Mouse (Mus musculus) forebrain, embryonic 10.5 days (tissue): Measurements from ENCODE around the gene Exosc6. TPM values are rescaled to one million over a fixed set of nuclear protein-coding genes. Genes with fewer than 3 reads are reported as not detected.
"Not testable (repeated sequence)": the region's sequence is repeated elsewhere in the genome, so short reads cannot be mapped to it uniquely, and the experiment has no call there.

Source experiments
- DNase-seq: peaks from one replicate; pipeline ENCODE4 v3.0.0-alpha.2; 2017; ENCODE audit warnings: low spot score; ENCODE audit errors: extremely low spot score
- H3K27ac ChIP-seq: fragments of 300-500 bp; sonication (generic); 2 replicates; pipeline ENCODE4 v1.5.1; 2016; ENCODE audit warnings: mild to moderate bottlenecking
- H3K27me3 ChIP-seq: fragments of 300-500 bp; sonication (generic); 2 replicates; pipeline ENCODE4 v1.6.1; 2016; ENCODE audit warnings: mild to moderate bottlenecking; ENCODE audit not compliant: poor library complexity, severe bottlenecking
- H3K36me3 ChIP-seq: fragments of 300-500 bp; sonication (generic); replicated peaks from 2 replicates; pipeline ENCODE4 v1.6.1; 2016; ENCODE audit warnings: mild to moderate bottlenecking, moderate library complexity
- H3K4me1 ChIP-seq: fragments of 300-500 bp; sonication (generic); 2 replicates; pipeline ENCODE4 v1.6.1; 2016
- H3K4me3 ChIP-seq: fragments of 300-500 bp; sonication (generic); 2 replicates; pipeline ENCODE4 v1.5.1; 2016; ENCODE audit warnings: mild to moderate bottlenecking, moderate library complexity
- H3K9me3 ChIP-seq: fragments of 300-500 bp; sonication (generic); 2 replicates; pipeline ENCODE4 v1.6.1; 2016; ENCODE audit warnings: mild to moderate bottlenecking, moderate library complexity
- WGBS: fragments of 180-500 bp; shearing (Covaris S2); methylation state at CpG from one replicate; pipeline ENCODE4 v1.1.7; 2016; 5-methylcytosine and 5-hydroxymethylcytosine counted together
- polyA plus RNA-seq: library from polyadenylated mRNA; unstranded; fragments of >200 nt; fragmentation: Nextera tagmentation; extraction: Ambion mirVana; gene quantifications from 2 replicates; pipeline ENCODE4 v1.2.1, GENCODE M21; 2016

The Exosc6 gene
- 7.6 and 14.8 TPM in 2 replicates for polyA plus RNA-seq

DNA sequence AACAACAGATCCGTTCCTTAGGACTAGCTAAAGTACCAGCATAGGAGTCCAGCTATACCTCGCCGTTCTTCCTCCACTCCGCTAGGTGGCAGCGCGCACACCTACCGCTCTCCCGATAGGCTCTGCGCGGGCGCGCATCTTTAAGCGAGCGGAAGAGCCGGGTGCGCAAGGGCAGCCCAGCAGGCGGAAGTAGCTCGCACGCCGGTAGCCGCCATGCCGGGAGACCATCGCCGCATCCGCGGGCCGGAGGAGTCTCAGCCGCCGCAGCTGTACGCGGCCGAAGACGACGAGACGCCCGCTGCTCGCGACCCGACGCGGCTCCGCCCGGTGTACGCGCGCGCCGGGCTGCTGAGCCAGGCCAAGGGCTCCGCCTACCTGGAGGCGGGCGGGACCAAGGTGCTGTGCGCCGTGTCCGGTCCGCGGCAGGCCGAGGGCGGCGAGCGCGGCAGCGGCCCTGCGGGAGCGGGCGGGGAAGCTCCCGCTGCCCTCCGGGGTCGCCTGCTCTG lies at the start of gene Exosc6:
Exosc6 (plus strand) TSS at position 182 of the 506 bp plus-strand sequence.
- WGBS = under 1% methylated on average over 68 of the region's 68 CpGs
- H3K27ac ChIP-seq = peak within 1 kb of the TSS; percentile 95
- H3K9me3 ChIP-seq = 0 out of 2 replicates have a peak, but pooled peaks cover 2% of the 10 kb centered on the region
- 0 out of 2 replicates have a peak, but pooled peaks cover 5% of the 10 kb centered on the region for H3K27me3 ChIP-seq
- H3K4me3 ChIP-seq = peak within 1 kb of the TSS; percentile 98
- DNase-seq = peak; percentile 90
- peaks cover 78% of the 10 kb centered on the region for H3K36me3 ChIP-seq
- peaks cover 31% of the 10 kb centered on the region for H3K4me1 ChIP-seq

DNA sequence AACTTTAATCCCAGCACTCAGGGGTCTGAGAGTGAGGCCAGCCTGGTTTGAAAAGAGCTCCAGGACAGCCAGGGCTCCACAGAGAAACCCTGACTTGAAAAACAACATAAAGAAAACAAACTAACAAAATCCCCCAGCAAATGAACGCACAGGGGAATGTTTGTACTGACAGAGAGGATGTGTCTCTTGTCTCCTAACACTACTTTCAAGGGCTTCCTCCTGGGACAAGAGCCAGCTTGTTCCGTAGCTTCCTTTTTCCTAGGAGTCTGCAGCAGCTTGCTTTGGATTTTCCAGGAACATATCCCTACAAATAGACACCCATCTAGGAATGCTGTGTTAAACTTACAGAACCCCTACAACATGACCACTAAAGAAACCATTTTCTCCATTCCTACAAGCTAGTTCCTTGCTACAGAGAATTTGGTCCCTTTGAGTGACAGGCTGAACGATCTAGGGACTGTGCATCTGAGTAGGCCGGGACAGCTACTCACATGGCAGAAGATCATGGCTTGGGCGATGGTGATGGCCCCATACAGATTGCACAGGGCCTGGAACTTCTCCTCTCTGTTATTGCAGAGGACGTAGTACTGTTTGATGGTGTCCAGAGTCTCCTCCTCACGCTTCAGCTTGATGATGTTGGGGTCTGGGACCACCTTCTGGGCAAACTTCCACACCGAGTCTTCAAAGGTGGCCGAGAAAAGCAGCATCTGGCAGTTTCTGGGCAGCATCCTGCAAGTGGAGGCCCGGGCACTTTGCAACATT lies 45.7 kb upstream of the Exosc6 start:
- peaks cover 70% of the 10 kb centered on the region for H3K36me3 ChIP-seq
- not testable (repeated sequence) for DNase-seq, H3K4me1 ChIP-seq, H3K27me3 ChIP-seq, H3K27ac ChIP-seq, H3K4me3 ChIP-seq, H3K9me3 ChIP-seq
- 91% methylated on average over 9 of the region's 10 CpGs for WGBS

DNA sequence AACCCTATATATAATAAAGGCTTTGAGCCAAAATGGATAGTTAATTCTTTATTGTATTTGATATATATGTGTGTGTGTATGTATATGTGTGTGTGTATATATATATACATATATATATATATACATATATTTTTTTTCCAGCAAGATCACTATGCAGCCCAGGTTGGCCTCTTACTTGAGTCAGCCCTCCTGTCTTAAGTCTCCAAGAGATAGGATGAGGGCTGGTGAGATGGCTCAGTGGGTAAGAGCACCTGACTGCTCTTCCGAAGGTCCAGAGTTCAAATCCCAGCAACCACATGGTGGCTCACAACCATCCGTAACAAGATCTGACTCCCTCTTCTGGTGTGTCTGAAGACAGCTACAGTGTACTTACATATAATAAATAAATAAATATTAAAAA lies 29.5 kb upstream of the Exosc6 start:
- WGBS = 92% methylated on average over 2 of the region's 2 CpGs
- H3K9me3 ChIP-seq, H3K4me3 ChIP-seq, H3K36me3 ChIP-seq, H3K27ac ChIP-seq, DNase-seq: not testable (repeated sequence)
- peaks cover 17% of the 10 kb centered on the region for H3K4me1 ChIP-seq
- peaks cover 11% of the 10 kb centered on the region for H3K27me3 ChIP-seq

DNA sequence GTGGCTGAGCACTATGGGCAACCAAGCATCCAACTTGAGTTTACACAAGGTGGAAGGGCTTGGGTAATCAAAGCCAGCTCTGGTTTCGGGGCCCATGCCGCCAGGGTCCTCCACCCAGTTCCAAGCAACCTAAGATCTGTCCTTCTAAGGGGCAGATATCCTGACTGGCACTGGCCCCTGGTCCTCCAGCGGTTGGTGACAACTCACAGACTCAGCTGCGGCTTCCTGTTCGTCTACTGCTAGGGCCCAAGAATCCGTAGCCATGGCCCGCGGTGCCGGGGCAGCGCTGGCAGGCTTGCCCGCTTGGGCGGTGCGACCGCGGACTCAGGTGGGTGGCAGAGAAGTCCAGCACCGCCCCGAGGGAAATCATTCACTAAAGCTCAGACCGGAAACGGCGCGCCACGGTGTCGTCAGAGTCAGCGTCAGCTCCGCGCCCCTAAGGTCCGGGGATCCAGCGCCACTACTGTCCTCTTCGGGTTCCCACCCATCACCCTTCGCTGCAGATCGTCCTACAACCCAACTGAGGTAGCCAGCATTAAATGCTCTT lies 28.7 kb upstream of the Exosc6 start:
- Histone ChIP-seq H3K4me1 (peaks cover 17% of the 10 kb centered on the region), H3K36me3 (no peaks in the 10 kb centered on the region), H3K4me3 (peak overlapping the region; percentile 80), H3K27ac (peak overlapping the region; percentile 86), H3K9me3 (no peaks in the 10 kb centered on the region), H3K27me3 (peaks cover 16% of the 10 kb centered on the region)
- WGBS = under 1% methylated on average over 31 of the region's 31 CpGs
- peak; percentile 81 for DNase-seq

DNA sequence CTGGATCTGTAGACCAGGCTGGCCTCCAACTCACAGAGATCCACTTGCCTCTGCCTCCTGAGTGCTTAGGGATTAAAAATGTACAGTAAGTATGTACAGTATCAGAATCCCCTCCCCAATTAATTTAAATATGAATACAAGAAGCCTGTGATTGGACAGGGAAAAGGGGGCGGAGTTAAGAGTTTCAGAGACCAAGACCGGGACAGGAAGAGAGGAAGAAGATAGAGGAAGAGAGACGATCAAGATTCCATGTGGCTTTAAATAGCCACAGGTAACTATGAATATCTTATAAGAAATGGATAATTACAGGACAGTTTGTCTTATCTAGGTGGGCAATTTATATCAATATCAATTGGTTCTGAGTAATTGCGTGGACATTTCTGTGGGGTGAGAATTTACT lies 26.6 kb upstream of the Exosc6 start:
- DNase-seq = no peak
- Histone ChIP-seq H3K36me3 (no peaks in the 10 kb centered on the region), H3K27ac (no peak overlapping the region), H3K4me1 (peaks cover 24% of the 10 kb centered on the region), H3K9me3 (no peaks in the 10 kb centered on the region), H3K4me3 (no peak overlapping the region), H3K27me3 (peaks cover 16% of the 10 kb centered on the region)
- 68% methylated on average over 4 of the region's 4 CpGs for WGBS

DNA sequence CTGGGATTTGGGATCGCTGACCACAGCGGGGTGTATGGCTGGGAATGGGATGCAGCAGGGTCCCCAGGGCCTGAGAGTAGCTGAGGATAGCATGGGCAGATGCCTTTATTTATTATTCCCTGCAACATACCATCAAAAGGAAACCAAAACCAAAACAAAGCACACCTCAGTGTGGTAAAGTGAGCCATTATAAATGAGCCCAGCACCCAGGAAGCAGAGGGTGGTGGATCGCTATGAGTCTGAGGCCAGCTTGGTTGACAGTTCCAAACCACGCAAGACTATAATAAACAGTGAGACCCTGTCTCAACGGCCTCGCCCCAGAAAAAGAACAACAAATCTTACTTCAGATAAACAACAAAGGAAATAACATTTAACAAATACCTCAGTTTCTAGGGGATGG lies 26.1 kb upstream of the Exosc6 start:
- H3K4me3 ChIP-seq = no peak overlapping the region
- H3K27ac ChIP-seq = no peak overlapping the region
- no peak for DNase-seq
- peaks cover 29% of the 10 kb centered on the region for H3K4me1 ChIP-seq
- H3K9me3 ChIP-seq = no peaks in the 10 kb centered on the region
- H3K36me3 ChIP-seq = no peaks in the 10 kb centered on the region
- H3K27me3 ChIP-seq = peaks cover 16% of the 10 kb centered on the region
- WGBS = 86% methylated on average over 6 of the region's 6 CpGs

DNA sequence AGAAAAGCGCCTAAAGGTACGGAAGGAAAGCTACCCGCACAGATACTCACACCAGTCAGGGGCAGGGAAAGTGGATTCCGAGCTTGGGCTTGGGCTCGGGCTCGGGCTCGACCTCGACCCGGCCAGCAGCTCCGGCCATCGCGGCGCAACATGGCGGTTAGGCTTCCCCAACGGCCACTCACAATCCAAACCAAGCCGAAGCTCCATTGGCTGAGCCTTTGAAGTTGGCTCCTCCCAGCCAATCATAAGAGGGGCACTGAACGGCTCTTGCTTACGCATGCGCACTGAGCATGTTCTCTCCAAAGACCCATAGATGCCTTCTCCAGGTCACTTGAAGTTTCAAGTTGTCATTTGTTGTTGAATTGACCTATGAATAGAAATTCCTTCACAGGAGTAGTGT lies 24.6 kb upstream of the Exosc6 start, which contains the start of gene Ddx19b:
Ddx19b (minus strand) TSS at position 180 of the 400 bp plus-strand sequence.
- H3K27me3 ChIP-seq = peaks cover 16% of the 10 kb centered on the region
- H3K36me3 ChIP-seq = peaks cover 14% of the 10 kb centered on the region
- DNase-seq = no peak
- peaks cover 35% of the 10 kb centered on the region for H3K4me1 ChIP-seq
- H3K27ac ChIP-seq = no peak within 1 kb of the TSS
- H3K4me3 ChIP-seq = no peak within 1 kb of the TSS
- no peaks in the 10 kb centered on the region for H3K9me3 ChIP-seq
- 96% methylated on average over 19 of the region's 19 CpGs for WGBS

DNA sequence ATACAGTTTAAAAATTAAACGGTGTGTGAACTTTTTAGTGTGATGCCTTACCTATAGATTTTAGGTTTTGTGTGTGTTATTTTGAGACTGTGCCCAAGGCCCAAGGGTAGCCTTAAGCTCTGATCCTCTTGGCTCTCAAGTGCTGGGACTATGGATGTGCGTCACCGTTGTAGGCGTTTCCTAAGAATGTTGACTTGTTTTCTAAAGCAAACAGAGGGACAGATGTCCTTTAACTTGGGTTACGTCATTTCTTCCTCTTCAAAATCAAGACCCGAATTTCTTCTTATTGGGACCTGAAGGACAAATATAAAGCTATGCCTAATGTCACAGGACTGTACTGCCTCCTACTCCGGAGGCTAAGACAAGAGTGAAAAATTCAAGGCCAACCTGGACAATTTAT lies 23.2 kb upstream of the Exosc6 start, which contains the start of gene Aars:
Aars (plus strand) TSS at position 229 of the 400 bp plus-strand sequence.
- 95% methylated on average over 7 of the region's 7 CpGs for WGBS
- H3K36me3 ChIP-seq = peaks cover 28% of the 10 kb centered on the region
- H3K27me3 ChIP-seq = peaks cover 16% of the 10 kb centered on the region
- peak within 1 kb of the TSS; percentile 78 for H3K4me3 ChIP-seq
- peaks cover 25% of the 10 kb centered on the region for H3K4me1 ChIP-seq
- H3K27ac ChIP-seq = peak within 1 kb of the TSS; percentile 97
- DNase-seq = no peak
- no peaks in the 10 kb centered on the region for H3K9me3 ChIP-seq

DNA sequence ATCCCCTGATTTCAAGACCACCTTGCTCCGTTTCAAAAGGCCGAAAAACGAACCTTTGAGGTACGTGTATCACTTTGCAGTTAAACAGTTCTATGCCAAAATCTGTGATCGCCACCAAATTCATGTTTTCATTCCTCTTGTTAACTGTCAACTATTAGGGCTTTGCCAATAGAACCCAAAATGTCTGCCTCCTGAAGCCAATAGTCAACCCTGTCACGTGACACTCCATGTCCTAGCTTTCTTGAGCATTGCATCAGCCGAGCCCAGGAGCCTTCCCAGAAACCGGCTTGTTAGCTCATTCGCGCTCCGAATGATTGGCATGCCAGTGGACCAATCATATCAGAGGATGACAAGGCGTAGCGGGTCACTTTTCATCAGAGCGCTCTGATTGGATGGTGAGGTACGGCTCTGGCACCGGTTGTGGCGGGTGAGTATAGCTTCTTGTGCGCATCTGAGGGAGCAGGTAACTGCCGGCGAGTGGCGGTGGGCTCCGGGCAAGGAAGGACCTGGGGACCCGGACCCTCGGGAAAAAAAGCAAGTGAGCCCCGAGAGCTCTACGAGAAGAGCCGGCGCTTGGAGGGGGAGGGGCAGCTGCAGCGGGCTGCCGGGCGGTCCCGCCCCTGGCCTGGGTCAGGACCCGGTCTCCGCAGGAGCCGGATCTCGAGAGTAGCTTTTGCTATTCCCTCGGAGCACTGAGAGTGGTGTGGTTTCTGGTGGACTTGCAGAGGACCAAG lies 22.5 kb upstream of the Exosc6 start:
- peaks cover 35% of the 10 kb centered on the region for H3K36me3 ChIP-seq
- 6% methylated on average over 37 of the region's 37 CpGs for WGBS
- H3K27me3 ChIP-seq = peaks cover 16% of the 10 kb centered on the region
- no peaks in the 10 kb centered on the region for H3K9me3 ChIP-seq
- H3K4me1 ChIP-seq = peaks cover 20% of the 10 kb centered on the region
- H3K27ac ChIP-seq = peak overlapping the region; percentile 97
- peak overlapping the region; percentile 78 for H3K4me3 ChIP-seq
- peak; percentile 97 for DNase-seq

DNA sequence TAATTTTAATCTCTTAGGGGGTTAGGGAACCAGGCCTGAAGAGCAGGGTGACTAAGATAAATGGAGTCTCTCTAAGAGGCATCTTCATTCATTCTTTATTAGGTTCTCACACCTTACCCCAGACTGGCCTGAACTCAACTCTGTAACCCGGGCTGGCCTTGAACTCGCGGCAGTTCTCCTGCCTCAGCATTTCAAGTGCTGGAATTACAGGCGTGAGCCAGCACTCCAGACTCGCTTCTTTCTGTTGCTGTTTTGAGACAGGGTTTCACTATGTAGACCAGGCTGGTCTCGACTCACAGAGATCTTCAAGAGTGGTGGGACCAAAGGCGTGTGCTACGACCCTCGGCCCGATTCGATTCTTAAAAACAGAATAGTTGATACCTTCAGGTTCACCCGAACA lies 21.9 kb upstream of the Exosc6 start:
- peaks cover 20% of the 10 kb centered on the region for H3K4me1 ChIP-seq
- H3K27ac ChIP-seq = peak overlapping the region; percentile 97
- no peaks in the 10 kb centered on the region for H3K9me3 ChIP-seq
- H3K36me3 ChIP-seq = peaks cover 42% of the 10 kb centered on the region
- 25% methylated on average over 12 of the region's 12 CpGs for WGBS
- peak overlapping the region; percentile 78 for H3K4me3 ChIP-seq
- DNase-seq = no peak
- H3K27me3 ChIP-seq = peaks cover 16% of the 10 kb centered on the region

DNA sequence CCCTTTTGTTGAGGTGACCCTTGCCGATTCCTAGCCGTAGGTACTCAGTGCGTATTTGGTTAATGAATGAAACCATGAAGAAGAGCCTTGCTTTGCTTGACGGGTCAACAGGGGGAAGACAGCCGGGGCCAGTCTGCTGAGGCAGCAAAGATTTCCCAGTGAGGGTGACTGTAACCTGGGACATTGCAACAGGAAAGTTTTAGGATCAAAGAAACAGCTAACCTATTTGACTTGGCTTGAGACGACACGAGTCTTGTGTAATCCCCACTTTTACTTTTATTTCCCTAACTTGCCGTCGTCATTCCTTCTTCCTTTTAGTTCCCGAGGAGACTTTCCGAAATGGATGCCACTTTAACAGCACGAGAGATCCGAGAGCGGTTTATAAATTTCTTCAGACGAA lies 19.5 kb upstream of the Exosc6 start:
- H3K27me3 ChIP-seq = peaks cover 5% of the 10 kb centered on the region
- H3K9me3 ChIP-seq = no peaks in the 10 kb centered on the region
- H3K27ac ChIP-seq = no peak overlapping the region
- WGBS = 93% methylated on average over 15 of the region's 15 CpGs
- peaks cover 20% of the 10 kb centered on the region for H3K4me1 ChIP-seq
- H3K36me3 ChIP-seq = peaks cover 65% of the 10 kb centered on the region
- H3K4me3 ChIP-seq = no peak overlapping the region
- no peak for DNase-seq

DNA sequence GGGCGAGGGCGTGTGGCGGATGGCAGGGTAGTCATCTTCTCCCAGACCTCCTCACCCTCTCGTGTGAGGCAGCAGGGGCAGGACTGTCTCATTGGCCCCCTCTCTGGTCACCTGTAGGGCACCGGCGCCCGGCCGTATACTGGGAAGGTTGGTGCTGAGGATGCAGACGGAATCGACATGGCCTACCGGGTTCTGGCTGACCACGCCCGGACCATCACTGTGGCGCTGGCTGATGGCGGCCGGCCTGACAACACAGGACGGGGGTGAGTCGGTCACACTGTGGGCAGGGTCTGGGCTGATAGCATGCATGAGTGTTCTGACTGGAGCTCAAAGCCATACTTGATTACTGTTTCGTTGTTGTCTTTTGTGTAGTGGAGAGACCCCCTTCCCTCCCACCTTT lies 13.6 kb upstream of the Exosc6 start:
- no peak overlapping the region for H3K4me3 ChIP-seq
- no peak overlapping the region for H3K27ac ChIP-seq
- H3K4me1 ChIP-seq = no peaks in the 10 kb centered on the region
- WGBS = 96% methylated on average over 19 of the region's 19 CpGs
- peaks cover 100% of the 10 kb centered on the region for H3K36me3 ChIP-seq
- no peaks in the 10 kb centered on the region for H3K27me3 ChIP-seq
- no peak for DNase-seq
- H3K9me3 ChIP-seq = no peaks in the 10 kb centered on the region
